Mouse (Mus musculus): ENCODE results near the gene Tiam2. TPM values are rescaled to one million over a fixed set of nuclear protein-coding genes. Genes with fewer than 3 reads are reported as not detected.

Tiam2 gene
- polyA plus RNA-seq, 1 experiment from 2014 or later, result 3.9 TPM

DNA sequence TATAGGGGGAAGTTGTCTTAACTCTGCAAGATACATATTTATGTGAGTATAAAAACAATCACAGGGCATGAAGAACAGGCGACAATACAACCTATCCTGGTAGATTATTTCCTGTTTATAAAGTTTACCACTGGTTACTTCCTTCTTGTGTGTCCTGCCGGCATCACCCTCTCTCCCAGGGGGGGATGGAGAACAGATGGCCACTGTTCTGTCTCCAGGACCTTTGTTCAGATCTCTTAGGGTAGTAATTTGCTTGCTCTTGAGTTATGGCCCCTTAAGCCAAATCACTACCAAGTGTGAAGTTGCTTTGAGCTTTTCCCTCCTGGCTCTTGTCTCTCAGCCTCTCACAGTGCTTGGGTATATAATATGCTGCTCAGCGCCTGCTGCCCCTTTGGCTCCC, 90.0 kb downstream of the Tiam2 start:
- no peak overlapping the region for H3K27ac ChIP-seq (replicated peaks in 1 of 2; ENCODE audit: control insufficient read depth in 1 of 2, insufficient read depth in 1 of 2, low read depth in 2 of 2, low read length in 2 of 2)
- H3K9ac ChIP-seq (ENCODE audit: low read length), result no peak overlapping the region
- no peak overlapping the region for H3K4me3 ChIP-seq (ENCODE audit: control insufficient read depth in 1 of 2, insufficient read depth in 1 of 2, low read depth in 1 of 2, low read length in 2 of 2)
- no peak overlapping the region for H3K4me2 ChIP-seq (ENCODE audit: low read length)
- no peaks in the 10 kb centered on the region for H3K36me3 ChIP-seq (ENCODE audit: control insufficient read depth, insufficient read depth, low read length)
- H3K4me1 ChIP-seq (ENCODE audit: control insufficient read depth in 2 of 2, insufficient read depth in 2 of 2, low read length in 2 of 2), result no peaks in the 10 kb centered on the region; a peak in 1 of 4 replicates
- H3K9me3 ChIP-seq (ENCODE audit: control insufficient read depth, low read length), result no peaks in the 10 kb centered on the region
- 66% methylated on average over 3 of the region's 3 CpGs for WGBS
- no peak for ATAC-seq (ENCODE audit: insufficient number of reproducible peaks, insufficient read depth, low FRiP score, low read depth)
- 0 out of 2 replicates have a peak, but pooled peaks cover 6% of the 10 kb centered on the region for H3K27me3 ChIP-seq (ENCODE audit: control insufficient read depth, insufficient read depth, low read length)

DNA sequence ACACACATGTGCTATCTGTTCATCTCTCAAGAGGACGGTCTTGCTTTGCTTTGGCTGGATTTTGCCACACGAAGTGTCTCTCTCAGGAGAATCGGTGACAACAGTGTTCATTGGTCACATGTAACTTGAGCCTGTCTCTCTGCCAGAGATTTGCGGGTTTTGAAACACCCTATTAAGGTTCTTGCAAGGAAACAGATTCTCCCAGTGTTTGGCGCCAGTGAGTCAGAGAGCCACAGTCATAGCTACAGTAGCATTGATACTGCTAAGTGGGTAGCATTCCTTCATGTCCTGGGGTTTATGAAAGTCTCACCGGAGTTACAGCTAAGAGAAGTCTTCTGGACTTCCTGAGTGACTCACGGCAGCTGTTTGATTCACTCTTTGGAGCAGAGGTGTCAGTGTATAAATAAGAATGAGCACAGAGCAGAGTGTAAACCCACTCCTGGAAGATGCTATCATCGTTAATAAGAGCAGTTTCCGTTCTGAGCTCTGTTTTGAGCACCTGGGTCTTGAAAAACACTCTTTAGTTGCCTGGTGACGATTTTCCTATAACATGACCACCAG, 93.1 kb downstream of the Tiam2 start:
- Histone ChIP-seq H3K36me3 (ENCODE audit: control insufficient read depth, insufficient read depth, low read length) (no peaks in the 10 kb centered on the region), H3K27me3 (ENCODE audit: control insufficient read depth, insufficient read depth, low read length) (0 out of 2 replicates have a peak, but pooled peaks cover under 1% of the 10 kb centered on the region), H3K9ac (ENCODE audit: low read length) (no peak overlapping the region), H3K27ac (replicated peaks in 1 of 2; ENCODE audit: control insufficient read depth in 1 of 2, insufficient read depth in 1 of 2, low read depth in 2 of 2, low read length in 2 of 2) (no peak overlapping the region), H3K9me3 (ENCODE audit: control insufficient read depth, low read length) (no peaks in the 10 kb centered on the region), H3K4me3 (ENCODE audit: control insufficient read depth in 1 of 2, insufficient read depth in 1 of 2, low read depth in 1 of 2, low read length in 2 of 2) (no peak overlapping the region), H3K4me1 (ENCODE audit: control insufficient read depth in 2 of 2, insufficient read depth in 2 of 2, low read length in 2 of 2) (no peaks in the 10 kb centered on the region; a peak in 1 of 4 replicates), H3K4me2 (ENCODE audit: low read length) (no peak overlapping the region)
- ATAC-seq (ENCODE audit: insufficient number of reproducible peaks, insufficient read depth, low FRiP score, low read depth), result no peak
- 44% methylated on average over 10 of the region's 10 CpGs for WGBS

DNA sequence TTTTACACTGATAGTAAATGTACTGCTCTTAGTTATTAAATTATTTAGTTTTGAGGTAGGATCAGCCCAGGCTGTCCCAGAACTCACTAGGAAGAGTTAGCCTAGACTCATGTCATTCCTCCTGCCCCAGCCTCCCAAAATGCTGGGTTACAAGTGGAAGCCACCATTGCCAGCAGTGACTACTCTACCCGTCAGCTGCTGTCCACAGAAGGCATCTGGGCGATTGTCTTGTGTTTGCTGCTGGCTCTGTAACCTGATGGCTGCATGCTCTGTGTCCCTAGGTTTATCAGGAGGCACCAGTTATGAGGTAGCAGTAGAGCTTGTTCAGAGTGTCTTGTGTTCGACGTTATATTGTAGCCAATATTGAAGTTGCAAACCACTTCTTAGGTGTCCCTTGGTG, 93.8 kb downstream of the Tiam2 start:
- Histone ChIP-seq H3K9ac (ENCODE audit: low read length) (no peak overlapping the region), H3K4me2 (ENCODE audit: low read length) (no peak overlapping the region), H3K27me3 (ENCODE audit: control insufficient read depth, insufficient read depth, low read length) (no peaks in the 10 kb centered on the region), H3K4me1 (ENCODE audit: control insufficient read depth in 2 of 2, insufficient read depth in 2 of 2, low read length in 2 of 2) (no peaks in the 10 kb centered on the region; a peak in 1 of 4 replicates), H3K36me3 (ENCODE audit: control insufficient read depth, insufficient read depth, low read length) (no peaks in the 10 kb centered on the region), H3K27ac (replicated peaks in 1 of 2; ENCODE audit: control insufficient read depth in 1 of 2, insufficient read depth in 1 of 2, low read depth in 2 of 2, low read length in 2 of 2) (no peak overlapping the region), H3K9me3 (ENCODE audit: control insufficient read depth, low read length) (no peaks in the 10 kb centered on the region), H3K4me3 (ENCODE audit: control insufficient read depth in 1 of 2, insufficient read depth in 1 of 2, low read depth in 1 of 2, low read length in 2 of 2) (no peak overlapping the region)
- WGBS, result 81% methylated on average over 4 of the region's 4 CpGs
- no peak for ATAC-seq (ENCODE audit: insufficient number of reproducible peaks, insufficient read depth, low FRiP score, low read depth)

DNA sequence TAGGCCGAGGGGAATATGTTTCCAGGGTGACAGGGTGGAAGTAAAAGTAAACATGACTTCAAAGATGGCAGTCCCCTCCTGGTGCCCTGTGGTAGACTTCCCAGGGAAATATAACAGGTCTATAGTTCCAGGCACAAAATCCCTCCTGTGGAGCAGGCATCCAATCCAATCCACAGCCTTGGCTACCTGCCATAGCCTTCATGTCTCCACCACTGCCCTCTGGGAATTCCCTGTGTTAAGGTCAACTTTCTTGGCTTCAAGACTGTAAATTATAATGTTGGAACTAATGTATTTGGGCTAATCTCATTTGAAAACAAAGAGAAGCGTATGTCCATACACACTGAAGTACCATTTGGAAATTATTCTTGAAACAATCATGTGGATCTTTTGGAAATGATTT, 97.0 kb downstream of the Tiam2 start:
- ATAC-seq (ENCODE audit: insufficient number of reproducible peaks, insufficient read depth, low FRiP score, low read depth), result no peak
- Histone ChIP-seq H3K9me3 (ENCODE audit: control insufficient read depth, low read length) (no peaks in the 10 kb centered on the region), H3K27ac (replicated peaks in 1 of 2; ENCODE audit: control insufficient read depth in 1 of 2, insufficient read depth in 1 of 2, low read depth in 2 of 2, low read length in 2 of 2) (no peak overlapping the region), H3K36me3 (ENCODE audit: control insufficient read depth, insufficient read depth, low read length) (no peaks in the 10 kb centered on the region), H3K4me3 (ENCODE audit: control insufficient read depth in 1 of 2, insufficient read depth in 1 of 2, low read depth in 1 of 2, low read length in 2 of 2) (no peak overlapping the region), H3K27me3 (ENCODE audit: control insufficient read depth, insufficient read depth, low read length) (no peaks in the 10 kb centered on the region), H3K4me1 (ENCODE audit: control insufficient read depth in 2 of 2, insufficient read depth in 2 of 2, low read length in 2 of 2) (no peaks in the 10 kb centered on the region; a peak in 1 of 4 replicates), H3K9ac (ENCODE audit: low read length) (no peak overlapping the region), H3K4me2 (ENCODE audit: low read length) (no peak overlapping the region)
- 65% methylated on average over 2 of the region's 2 CpGs for WGBS

DNA sequence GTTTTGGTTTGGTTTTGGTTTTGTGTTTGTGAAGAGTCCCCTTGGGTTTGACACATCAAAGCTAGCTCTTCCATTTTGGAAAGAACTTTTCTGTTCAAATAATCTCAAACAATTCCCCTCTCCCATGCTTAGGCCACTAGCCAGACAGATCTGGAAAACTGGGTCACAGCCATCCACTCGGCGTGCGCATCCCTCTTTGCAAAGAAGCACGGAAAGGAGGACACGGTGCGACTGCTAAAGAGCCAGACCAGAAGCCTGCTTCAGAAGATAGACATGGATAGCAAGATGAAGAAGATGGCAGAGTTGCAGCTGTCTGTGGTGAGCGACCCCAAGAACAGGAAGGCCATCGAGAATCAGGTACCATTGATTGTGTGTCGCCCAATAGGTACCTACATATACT, 102.3 kb downstream of the Tiam2 start:
- H3K9ac ChIP-seq (ENCODE audit: low read length), result no peak overlapping the region
- no peak for ATAC-seq (ENCODE audit: insufficient number of reproducible peaks, insufficient read depth, low FRiP score, low read depth)
- no peak overlapping the region for H3K4me2 ChIP-seq (ENCODE audit: low read length)
- H3K4me1 ChIP-seq (ENCODE audit: control insufficient read depth in 2 of 2, insufficient read depth in 2 of 2, low read length in 2 of 2), result peaks cover 5 to 6% of the 10 kb centered on the region in 2 experiments; a peak in 3 of 4 replicates
- 90% methylated on average over 9 of the region's 9 CpGs for WGBS
- no peaks in the 10 kb centered on the region for H3K9me3 ChIP-seq (ENCODE audit: control insufficient read depth, low read length)
- no peaks in the 10 kb centered on the region for H3K36me3 ChIP-seq (ENCODE audit: control insufficient read depth, insufficient read depth, low read length)
- H3K27me3 ChIP-seq (ENCODE audit: control insufficient read depth, insufficient read depth, low read length), result no peaks in the 10 kb centered on the region
- no peak overlapping the region for H3K4me3 ChIP-seq (ENCODE audit: control insufficient read depth in 1 of 2, insufficient read depth in 1 of 2, low read depth in 1 of 2, low read length in 2 of 2)
- no peak overlapping the region for H3K27ac ChIP-seq (replicated peaks in 1 of 2; ENCODE audit: control insufficient read depth in 1 of 2, insufficient read depth in 1 of 2, low read depth in 2 of 2, low read length in 2 of 2)

DNA sequence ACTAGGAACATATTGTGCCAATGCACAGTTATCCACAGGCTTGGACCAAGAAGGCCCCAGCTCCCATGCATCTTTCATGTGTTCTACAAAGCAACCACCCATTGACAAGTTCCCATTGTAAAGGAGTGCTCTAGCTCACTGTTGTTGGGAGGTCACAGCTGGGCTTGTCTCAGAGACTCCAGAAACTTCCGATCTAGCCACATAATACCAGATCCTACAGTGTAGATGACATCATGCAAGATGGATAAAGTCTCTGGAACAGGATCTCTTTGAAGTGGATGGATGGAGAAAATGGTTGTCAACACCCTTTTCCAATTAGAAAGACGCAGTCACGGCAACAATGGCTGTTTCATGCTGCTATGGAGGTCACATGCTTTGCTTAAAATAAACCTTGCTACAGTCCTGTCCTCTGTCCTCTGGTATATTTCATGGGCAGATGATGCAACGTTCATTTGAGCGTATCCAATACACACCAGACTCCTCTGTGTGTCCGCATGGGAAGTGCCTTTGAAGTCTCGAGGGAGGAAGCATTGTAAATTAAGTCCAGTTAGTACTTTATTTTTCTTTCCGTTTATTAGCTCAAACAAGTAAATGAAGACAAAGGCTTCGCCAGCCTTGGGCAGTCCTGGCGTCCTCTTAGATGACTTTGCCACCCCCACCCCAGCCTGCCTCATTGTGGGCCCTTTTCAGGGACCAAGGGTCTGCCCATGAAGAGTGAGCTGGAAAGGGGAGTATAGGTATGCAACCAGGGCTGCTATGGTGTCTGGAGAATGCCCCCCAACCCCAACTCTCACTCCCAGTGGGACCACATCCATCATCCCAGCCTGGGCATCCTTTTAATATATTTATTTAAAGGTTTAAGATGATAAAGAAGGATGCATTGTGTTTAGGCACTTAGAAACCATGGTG, 106.5 kb downstream of the Tiam2 start:
- ATAC-seq (ENCODE audit: insufficient number of reproducible peaks, insufficient read depth, low FRiP score, low read depth), result 0 out of 2 replicates have a peak, but pooled peaks have one; percentile 7
- H3K27me3 ChIP-seq (ENCODE audit: control insufficient read depth, insufficient read depth, low read length), result no peaks in the 10 kb centered on the region
- no peak overlapping the region for H3K4me2 ChIP-seq (ENCODE audit: low read length)
- H3K4me1 ChIP-seq (ENCODE audit: control insufficient read depth in 2 of 2, insufficient read depth in 2 of 2, low read length in 2 of 2), result peaks cover 5 to 9% of the 10 kb centered on the region in 2 experiments; a peak in 3 of 4 replicates
- 36% methylated on average over 10 of the region's 10 CpGs for WGBS
- no peak overlapping the region for H3K27ac ChIP-seq (replicated peaks in 1 of 2; ENCODE audit: control insufficient read depth in 1 of 2, insufficient read depth in 1 of 2, low read depth in 2 of 2, low read length in 2 of 2)
- H3K9me3 ChIP-seq (ENCODE audit: control insufficient read depth, low read length), result no peaks in the 10 kb centered on the region
- H3K9ac ChIP-seq (ENCODE audit: low read length), result no peak overlapping the region
- H3K4me3 ChIP-seq (ENCODE audit: control insufficient read depth in 1 of 2, insufficient read depth in 1 of 2, low read depth in 1 of 2, low read length in 2 of 2), result no peak overlapping the region
- H3K36me3 ChIP-seq (ENCODE audit: control insufficient read depth, insufficient read depth, low read length), result no peaks in the 10 kb centered on the region

DNA sequence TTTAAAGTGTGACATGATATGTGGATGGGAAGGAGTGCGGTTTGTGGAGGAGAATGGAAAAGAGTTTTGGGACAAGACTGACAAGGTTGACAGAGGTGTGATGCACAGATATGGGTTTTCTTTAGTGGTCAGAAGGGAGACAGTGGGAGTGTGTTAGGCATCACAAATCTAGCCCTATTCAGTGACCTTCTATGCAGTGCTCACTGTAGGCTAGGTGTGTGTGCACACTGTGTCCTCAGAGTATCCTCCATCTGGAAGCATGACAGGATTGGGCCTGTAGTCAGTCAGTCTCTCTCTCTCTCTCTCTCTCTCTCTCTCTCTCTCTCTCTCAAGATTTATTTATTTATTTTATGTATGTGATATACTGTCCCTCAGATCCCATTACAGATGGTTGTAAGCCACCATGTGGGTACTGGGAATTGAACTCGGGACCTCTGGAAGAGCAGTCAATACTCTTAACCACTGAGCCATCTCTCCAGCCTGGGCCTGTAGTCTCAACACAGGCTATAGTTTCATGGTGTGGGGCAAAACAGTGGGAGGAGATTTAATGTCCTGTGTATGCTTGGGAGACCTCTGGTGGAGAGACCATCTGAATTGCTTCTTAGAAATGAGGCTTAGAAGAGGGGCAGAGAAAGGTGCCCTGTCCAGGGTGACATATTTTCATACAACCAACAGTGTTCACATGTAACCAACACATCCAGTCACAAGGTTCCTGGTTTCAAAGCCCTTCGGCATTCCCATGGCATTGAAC, 107.3 kb downstream of the Tiam2 start:
- Histone ChIP-seq H3K9ac (ENCODE audit: low read length) (no peak overlapping the region), H3K4me3 (ENCODE audit: control insufficient read depth in 1 of 2, insufficient read depth in 1 of 2, low read depth in 1 of 2, low read length in 2 of 2) (no peak overlapping the region), H3K27ac (replicated peaks in 1 of 2; ENCODE audit: control insufficient read depth in 1 of 2, insufficient read depth in 1 of 2, low read depth in 2 of 2, low read length in 2 of 2) (no peak overlapping the region), H3K4me2 (ENCODE audit: low read length) (no peak overlapping the region), H3K36me3 (ENCODE audit: control insufficient read depth, insufficient read depth, low read length) (no peaks in the 10 kb centered on the region), H3K9me3 (ENCODE audit: control insufficient read depth, low read length) (no peaks in the 10 kb centered on the region), H3K4me1 (ENCODE audit: control insufficient read depth in 2 of 2, insufficient read depth in 2 of 2, low read length in 2 of 2) (peaks cover 5 to 9% of the 10 kb centered on the region in 2 experiments; a peak in 3 of 4 replicates), H3K27me3 (ENCODE audit: control insufficient read depth, insufficient read depth, low read length) (no peaks in the 10 kb centered on the region)
- WGBS, result 81% methylated on average over 3 of the region's 3 CpGs
- ATAC-seq (ENCODE audit: insufficient number of reproducible peaks, insufficient read depth, low FRiP score, low read depth), result no peak

All from heart, embryonic 14.5 days (tissue).